Mouse (Mus musculus) gastrocnemius, postnatal 36 days (tissue): Measurements from ENCODE around the gene Cd200. TPM values are rescaled to one million over a fixed set of nuclear protein-coding genes. Genes with fewer than 3 reads are reported as not detected.
"Not testable (repeated sequence)": the region's sequence is repeated elsewhere in the genome, so short reads cannot be mapped to it uniquely, and the experiment has no call there.

Source experiments
- DNase-seq, 2 experiments: peaks; one replicate each; pipeline ENCODE4 v3.0.0; 2022
- intact Hi-C: fragments of 180-260 bp; cut with DNase I; formaldehyde crosslinking; loops from one replicate; pipeline ENCODE4 v1.15.1; 2025
- total RNA-seq, 2 experiments: library from RNA; stranded (reverse); gene quantifications; 2 replicates each; pipeline ENCODE4 v1.2.3; 2021

The Cd200 gene
- total RNA-seq, 2 experiments from 2014 or later: 15.9 to 21.4 TPM

DNA sequence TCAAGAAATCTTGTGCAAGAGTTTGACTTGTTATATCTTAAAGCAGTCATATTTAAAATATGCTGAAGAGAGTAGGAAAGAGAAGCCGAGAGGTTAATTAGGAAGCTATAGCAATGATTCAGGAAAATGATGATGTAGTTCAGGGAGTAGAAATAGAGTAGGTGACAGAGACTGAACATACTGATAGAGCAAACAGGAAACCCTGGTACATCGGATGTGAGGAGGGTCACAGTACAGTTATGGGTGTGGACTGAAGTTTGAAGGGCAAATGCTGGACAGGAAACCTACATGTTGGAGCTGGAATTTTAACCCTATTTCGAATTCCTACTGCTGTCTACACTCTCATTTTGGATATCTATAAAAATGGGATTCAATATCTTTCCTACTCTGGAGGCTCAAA, 29.9 kb downstream of the Cd200 start:
- intact Hi-C loops: no loop called here
- DNase-seq: no peak

DNA sequence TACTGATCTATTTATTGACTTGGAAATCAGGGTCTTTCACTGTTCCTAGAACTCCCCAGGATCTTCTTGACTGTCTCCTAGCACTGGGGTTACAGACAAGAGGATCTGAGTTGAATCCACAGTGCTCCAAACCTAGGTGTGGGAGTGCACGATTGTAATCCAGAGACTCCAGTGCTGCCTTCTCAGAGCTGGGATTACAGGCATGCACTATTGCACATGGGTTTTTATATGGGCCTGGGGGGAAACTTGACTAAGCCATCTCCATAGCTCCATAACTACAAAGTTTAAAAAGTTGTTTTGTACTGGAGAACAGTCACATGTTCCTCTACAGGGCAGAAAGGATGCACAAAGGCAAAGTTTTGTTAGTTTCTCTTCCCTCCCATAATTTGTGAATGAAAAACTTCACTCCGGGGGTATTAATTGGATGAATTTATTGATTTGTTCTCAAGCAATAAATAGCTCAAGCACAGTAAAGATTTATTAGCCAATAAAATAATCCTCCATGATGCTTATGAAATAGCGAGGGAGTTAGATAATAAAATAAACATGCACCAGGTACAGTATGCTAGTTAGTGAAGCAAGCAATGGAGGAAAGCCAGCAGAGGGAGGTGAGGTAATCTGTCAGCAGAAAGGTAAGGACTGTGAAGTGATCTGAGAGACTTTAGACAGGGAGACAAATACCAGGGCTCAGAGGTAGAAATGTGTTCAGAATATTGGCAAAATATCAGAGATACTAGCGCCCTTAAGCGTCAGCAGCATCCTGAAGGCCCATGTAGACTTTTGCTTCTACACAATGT, 30.5 kb downstream of the Cd200 start:
- intact Hi-C loops: no loop called here
- DNase-seq: no peak

DNA sequence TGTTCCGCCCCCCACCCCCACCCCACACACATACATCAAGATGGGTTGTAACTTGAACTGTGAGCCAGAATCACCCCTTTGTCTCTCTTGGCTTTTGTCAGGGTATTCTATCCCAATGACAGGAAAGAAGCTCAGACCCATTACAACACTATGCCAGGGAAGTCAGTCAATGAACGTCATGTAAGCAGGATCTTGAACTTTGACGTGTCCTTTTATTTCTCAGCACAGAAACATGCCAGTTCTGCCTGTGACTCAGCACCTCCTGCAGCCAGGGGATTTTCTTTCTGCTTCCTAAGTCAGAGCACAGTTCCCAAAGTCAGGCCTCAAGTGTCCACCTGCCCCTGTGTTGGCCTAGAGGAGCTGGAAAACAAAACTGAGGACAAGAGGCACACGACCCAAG, 31.5 kb downstream of the Cd200 start:
- DNase-seq: no peak
- intact Hi-C loops: no loop called here

DNA sequence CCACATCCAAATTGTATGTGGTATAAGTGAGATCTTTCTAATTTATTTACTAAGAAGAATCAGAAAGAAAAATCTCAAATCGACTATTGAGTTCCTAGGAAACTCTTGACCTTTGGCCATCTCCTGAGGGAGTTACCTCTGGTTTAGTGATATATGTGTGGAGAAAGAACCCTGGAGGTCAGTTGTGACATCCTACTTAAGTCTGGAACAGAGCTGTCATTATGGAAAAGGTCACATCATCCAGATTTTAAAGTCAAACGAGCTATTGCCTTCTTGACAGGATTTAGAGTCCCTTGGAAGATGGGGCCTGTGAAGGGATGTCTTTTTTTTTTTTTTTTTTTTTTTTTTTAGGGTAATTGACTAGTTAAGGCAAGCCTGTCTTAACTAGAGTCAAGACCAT, 32.0 kb downstream of the Cd200 start:
- intact Hi-C loops: no loop called here
- DNase-seq: no peak

DNA sequence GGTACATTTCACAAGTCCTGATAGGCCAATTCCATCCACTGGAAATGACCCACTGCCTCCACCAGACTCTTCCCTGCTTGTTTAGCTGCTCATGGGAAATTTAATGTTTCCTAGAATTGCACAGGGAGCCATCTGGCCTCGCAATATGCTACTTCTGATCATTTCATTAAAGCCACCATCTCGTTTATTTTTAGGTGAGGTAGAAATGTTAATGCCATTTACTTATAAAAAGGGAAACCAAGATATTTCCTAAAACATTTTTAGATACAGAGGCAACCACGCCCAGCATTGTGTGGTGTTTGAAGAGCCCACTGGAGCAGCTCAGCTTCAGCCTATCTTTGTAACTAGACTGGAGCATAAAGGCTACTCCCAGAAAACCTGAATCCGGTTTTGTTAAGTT, 32.6 kb downstream of the Cd200 start:
- no peak for DNase-seq
- intact Hi-C loops: no loop called here

DNA sequence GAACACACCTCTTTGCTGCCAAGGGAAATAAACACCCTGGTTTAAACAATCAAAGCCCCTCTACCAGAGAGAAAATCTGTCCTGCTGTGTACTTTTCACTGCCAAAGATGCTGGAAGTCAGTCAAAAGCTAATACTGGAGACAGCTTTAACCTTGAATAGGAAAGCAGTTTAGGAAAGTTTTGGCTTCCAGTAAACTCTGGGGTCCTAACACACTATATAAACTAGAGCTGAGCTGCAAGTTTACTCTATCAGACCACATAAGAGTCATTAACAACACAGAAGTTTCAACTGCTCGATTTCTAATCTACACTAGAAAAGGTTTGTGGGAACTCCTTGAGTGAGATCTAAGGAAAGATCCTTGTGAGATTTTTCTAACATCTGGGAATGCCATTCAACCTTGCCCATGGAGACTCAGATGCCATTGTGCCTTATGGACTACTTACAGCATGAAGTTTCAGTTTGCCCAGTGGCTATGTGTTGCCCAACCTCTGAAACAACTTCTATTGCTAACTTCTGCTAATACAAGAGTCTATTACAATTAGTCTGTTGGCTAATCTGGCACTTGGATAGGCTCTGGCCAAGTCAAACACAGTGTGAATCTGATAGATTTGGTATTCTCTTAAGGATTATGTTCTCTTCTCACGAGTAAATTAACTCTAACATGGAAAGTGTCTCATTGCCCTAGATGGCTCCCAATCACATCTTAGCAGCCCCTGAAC, 33.2 kb downstream of the Cd200 start:
- DNase-seq: no peak
- intact Hi-C loops: no loop called here

DNA sequence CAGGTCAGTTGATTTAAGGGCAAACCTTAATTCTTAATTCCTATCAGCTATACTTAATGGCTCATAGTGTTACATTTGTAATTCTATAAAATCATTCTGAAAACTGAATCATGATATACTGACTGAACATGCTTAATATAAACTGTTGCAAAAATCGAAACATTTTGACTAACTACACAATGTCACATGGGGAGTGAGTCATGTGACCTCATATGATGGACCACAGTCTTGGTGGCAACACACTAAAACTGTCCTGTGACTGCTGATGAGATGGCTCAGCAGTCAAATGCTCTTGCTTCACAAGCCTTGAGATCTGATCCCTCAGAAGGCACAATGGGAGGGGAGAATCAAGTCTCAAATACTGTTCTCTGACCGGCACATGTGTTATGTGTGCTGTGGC, 34.8 kb downstream of the Cd200 start:
- DNase-seq: no peak
- intact Hi-C loops: no loop called here

DNA sequence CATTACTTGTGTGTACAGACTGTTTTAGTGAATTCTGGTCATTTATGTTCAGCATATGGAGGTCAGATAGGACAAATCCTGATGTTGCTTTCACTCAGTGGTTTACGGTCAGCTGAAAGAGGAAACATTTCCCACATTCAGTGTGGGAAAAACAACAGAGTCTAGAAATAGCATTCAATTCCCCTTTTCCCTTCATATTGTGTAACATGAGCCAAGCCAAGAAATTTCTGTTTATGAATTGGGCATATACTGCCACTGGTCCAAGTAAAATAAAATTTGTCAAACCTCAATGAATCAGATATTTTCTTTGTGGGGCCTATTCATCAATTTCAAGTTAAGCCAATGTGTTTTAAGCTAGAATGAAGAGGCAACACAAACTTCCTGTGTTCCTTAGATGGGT, 37.8 kb downstream of the Cd200 start:
- intact Hi-C loops: no loop called here
- no peak for DNase-seq

DNA sequence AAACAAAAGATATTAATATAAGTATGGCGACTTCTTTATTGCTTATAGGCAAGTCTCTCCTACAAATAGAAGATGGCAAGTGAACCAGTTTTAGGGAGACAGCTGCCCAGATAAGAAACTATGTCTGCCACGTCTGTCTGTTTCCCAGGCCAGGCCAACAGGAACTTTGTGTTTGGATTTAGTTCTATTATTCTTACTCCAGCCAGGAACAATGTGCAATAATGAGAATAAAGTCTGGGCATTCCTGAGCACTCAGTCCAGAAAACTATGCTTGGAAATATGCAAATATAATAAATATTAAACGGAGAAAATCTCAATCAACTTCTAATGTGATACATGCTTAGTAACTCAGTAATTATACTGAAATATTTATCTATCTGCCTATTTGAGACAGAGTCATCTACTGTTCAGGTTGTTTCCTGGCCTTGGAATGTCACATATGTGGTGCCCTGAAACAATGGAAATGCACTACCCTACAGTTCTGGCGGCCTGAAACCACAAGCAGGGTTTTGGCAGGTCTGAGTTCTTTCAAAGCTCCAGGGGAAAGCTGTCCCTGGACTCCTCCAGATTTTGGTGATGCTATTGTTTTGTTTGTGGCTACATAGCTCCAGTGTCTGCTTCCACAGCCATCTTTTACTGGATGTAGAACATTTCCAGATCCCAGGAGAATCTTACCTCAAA, 39.4 kb downstream of the Cd200 start:
- intact Hi-C loops: no loop called here
- no peak for DNase-seq

DNA sequence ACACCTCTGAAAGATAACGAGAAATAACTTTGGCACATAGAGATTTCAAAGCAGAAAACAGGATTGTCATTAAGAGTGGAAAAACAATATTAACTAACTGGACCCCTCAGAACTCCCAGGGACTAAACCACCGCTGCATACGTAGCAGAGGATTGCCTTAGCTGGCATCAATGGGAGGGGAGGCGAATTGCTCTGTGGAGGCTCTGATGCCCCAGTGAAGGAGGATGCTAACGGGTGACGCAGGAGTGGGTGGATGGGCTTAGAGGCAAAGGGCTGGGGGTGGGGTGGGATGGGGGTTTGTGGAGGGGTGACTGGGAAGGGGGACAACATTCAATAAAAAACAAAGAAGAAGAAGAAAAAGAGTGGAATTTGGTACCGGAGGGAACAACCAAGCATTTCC, 42.7 kb downstream of the Cd200 start:
- no peak for DNase-seq
- intact Hi-C loops: no loop called here

DNA sequence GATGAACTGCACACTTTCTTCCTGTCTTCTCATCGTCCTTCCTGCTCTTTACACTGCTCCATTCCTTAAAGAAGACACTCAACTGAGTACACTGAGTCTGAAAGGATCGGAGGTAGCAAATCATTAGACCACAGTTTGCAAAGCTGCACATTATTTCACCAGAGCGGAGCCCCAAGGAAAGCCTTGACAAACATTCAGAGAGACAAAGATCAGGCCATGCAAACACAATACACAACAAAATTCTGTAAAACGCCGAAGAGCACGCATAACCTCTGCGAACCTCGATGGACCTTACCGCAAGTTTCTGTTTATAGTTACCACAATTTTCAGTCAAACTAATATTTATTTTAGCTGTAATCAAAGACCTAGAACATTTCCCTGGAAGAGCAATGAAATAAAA, 43.5 kb downstream of the Cd200 start:
- intact Hi-C loops: no loop called here
- DNase-seq: no peak

DNA sequence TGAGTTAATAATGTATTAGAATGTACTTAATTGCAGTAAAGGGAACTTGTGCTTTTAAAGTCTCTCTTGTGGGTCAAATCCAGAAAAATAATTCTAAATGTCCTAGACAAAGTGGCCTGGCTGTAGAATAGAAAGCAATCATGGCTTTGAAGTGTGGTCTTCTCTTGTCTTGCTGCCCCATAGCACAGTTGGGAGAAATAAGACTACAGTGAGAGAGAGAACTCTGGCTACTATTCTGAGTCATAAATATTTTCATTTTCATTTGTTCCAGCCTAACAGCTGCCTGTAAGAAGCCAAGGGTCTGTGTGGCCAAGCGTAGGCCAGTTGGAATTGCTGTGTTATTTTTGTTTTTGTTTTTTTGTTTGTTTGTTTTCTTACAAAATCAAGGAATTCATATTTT, 44.2 kb downstream of the Cd200 start:
- DNase-seq: no peak
- intact Hi-C loops: no loop called here

DNA sequence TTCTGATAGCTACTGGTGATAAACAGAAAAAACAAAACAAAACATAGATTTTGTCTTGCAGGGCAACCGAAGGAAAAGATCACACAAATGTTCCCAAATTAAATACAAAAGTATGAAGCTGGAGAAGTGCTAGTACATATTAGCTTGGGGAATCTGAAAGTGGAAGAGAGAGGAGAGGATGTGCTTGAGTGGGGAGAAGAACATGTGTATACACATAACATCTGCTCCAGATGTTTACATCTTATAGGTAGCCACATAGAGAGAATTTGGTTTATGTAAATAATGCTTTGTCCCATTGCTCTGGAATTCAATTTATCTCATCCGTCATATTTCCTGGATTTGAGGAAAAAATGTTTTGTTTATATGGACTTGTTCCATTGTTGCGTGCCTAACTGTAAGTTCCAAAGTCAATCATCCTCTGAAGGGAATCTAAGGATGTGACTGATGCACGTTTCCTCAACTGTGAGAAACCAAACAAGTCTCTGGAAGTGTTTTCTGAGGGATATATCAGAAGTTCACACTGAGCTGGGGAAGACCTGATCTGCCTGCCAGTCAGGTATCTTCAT, 45.3 kb downstream of the Cd200 start:
- intact Hi-C loops: no loop called here
- DNase-seq: no peak

DNA sequence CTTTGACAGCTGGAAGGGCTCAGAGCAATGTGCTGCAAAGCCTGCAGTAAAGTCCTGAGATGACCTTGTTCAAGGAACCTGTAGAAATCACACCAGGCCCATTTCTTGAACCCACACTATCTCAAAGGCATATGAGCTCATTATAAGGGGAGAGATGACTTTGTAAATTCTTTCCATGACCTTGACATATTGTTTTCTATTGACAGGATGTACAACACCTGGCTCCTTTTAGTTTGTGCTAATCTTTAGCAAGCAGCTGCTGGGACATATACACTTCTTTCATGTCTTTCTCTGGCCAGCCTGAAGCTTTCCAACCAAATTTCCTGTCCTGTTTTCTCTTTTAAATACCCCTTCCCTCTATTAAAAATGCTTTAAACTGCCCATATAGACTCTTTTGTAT, 47.4 kb downstream of the Cd200 start:
- intact Hi-C loops: no loop called here
- DNase-seq: no peak

DNA sequence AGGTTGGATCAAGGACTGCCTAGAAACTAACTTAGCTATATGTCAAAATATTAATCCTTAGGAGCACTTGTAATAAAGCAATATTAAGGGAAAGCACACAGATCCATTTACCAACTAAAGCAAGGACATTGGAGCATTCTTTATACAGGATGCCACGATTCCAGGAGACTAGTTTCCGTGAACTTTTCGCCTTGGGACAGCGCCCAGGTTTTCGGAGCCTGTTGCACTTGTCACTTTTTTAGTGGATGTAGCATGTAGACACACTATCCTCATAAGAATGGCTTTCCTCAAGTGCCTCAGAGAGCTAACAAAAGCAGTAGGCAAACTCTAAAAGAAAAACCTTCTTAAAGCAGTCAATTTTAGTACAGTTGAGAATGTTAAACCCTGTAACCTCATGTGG, 50.4 kb downstream of the Cd200 start:
- DNase-seq, intact Hi-C loops: not testable (repeated sequence)

DNA sequence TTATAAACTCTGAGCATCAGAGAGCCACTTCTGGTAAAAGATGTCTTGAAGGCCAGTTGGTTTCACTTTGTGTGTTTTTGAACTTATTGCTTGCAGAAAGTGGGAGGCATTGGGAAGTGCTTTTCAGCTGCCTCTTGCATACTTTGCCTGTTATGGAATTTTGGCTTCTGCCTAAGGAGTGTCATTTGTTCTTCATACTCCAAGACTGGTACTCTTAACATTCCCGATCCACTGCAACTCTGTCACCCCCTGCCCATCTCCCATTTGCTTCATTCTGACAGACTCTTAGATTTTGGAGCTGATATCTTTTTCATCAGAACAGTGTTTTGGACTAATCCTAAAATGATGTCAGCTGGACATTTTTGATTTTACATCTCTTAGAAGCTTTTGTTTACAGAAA, 51.7 kb downstream of the Cd200 start:
- DNase-seq: no peak
- intact Hi-C loops: no loop called here

DNA sequence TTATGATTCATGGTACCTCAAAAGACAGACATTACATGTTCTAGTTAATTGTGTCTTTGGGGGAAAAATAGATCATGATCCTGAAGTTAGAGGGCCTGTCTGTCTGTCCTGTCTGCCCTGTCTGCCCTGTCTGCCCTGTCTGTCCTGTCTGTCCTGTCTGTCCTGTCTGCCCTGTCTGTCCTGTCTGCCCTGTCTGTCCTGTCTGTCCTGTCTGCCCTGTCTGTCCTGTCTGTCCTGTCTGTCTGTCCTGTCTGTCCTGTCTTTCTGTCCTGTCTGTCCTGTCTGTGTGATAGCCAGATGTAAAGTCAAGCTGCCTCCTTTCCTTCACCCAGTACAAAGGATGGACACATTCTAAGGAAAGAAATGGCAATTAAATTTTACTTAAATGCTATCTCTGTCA, 56.0 kb downstream of the Cd200 start:
- DNase-seq: no peak

DNA sequence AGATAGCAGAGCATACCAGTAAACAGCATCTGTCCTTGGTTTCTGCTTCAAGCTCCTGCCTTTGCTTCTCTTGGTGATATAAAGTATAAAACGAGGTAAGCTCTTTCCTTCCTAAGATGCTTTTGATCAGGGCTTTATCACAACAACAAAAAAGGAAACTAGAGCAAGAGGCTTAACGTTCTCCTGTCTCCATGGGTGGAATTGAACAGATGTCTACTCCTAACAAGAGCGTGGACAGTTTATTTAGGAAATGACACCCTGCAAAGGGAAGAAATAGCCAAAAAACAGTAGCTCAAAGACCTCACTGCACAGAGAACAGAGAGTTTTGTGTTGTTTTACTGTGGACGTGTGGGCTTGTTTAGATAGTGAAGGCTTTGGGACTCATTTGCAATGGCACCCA, 58.1 kb downstream of the Cd200 start:
- no peak for DNase-seq
- intact Hi-C loops: no loop called here

More for the DNA sequence above, 56.0 kb downstream of the Cd200 start:
- intact Hi-C loops: no loop called here

DNA sequence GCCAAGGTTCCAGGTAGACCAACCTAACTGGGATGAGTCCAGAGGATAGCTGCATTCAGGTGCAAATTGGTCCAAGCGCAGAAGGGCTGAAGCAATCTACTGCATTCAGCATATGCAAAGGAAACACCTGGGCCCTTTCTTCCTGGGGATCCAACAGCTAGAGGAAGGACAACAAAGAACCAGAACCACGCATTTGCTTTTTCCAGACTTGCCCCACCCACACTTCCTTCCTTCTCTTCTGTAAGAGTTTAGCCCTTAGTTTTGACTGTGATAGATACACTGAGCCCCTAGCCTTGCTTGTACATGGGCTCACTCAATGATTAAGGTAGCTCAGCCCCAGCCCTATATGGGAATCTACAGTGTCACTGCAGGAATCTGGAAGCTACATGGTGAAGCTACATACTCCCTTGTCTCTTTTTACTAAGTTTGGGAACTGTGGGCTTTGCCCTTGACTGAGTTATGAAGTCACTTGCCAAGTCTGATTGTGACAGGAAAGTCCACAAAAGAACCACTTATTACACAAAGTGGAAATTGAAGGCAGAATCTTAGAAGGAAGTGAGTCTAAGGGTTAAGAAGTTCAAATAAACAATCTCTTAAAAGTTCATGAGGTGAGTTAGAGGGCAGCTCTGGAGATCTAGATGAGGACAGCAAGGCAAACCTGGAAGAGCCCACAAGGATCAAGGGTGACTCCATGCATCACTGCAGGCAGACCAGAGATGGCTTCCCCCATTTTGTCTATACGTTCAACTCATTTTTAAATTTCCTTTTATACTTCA, 59.1 kb downstream of the Cd200 start:
- intact Hi-C loops: no loop called here
- DNase-seq: peak in 1 of 2 experiments; percentile 14

DNA sequence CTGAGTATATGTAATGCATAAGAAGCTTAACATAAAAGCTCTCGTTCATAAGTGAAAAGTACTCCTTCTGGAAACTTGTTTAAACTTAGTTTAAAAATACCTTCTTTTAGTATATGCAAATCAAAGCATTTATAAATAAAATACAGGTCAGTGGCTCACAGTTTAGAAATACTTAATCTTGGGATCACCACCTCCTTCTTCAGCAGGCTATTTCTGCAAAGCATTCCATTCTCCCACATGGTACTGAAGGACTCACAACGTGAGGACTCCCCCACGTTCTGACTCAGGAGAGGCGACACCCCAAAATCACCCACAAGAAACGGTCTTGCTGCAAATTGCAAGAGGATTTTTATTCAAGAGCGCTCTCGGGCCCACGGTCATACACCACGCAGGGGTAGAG, 60.6 kb downstream of the Cd200 start:
- DNase-seq, intact Hi-C loops: not testable (repeated sequence)
